Mouse (Mus musculus) small intestine, adult 2 months (tissue): ENCODE measurements around the gene Grm8. TPM values are rescaled to one million over a fixed set of nuclear protein-coding genes. Genes with fewer than 3 reads are reported as not detected.

Experiments used
- H3K27ac ChIP-seq: fragments of 200-500 bp; 2 replicates; pipeline ENCODE4 v1.5.1; 2012; ENCODE audit warnings: low read depth, low read length, control low read depth, inconsistent platforms; ENCODE audit not compliant: insufficient read depth
- H3K27me3 ChIP-seq: fragments of 200-500 bp; 2 replicates; pipeline ENCODE4 v1.6.1; 2012; ENCODE audit warnings: mild to moderate bottlenecking, moderate library complexity, low read length, inconsistent platforms; ENCODE audit not compliant: control insufficient read depth, insufficient read depth
- H3K36me3 ChIP-seq: fragments of 200-500 bp; 2 replicates; pipeline ENCODE4 v1.6.1; 2012; ENCODE audit warnings: mild to moderate bottlenecking, low read length, control low read depth, inconsistent platforms; ENCODE audit not compliant: control insufficient read depth, insufficient read depth
- H3K4me1 ChIP-seq: fragments of 200-500 bp; 2 replicates; pipeline ENCODE4 v1.6.1; 2012; ENCODE audit warnings: low read length, inconsistent platforms, mixed read lengths; ENCODE audit not compliant: control insufficient read depth, insufficient read depth, insufficient read length
- H3K4me3 ChIP-seq: fragments of 200-500 bp; 2 replicates; pipeline ENCODE4 v1.5.1; 2012; ENCODE audit warnings: low read depth, mild to moderate bottlenecking, control low read depth, inconsistent platforms, low read length, moderate library complexity
- CTCF ChIP-seq: fragments of 200-500 bp; IDR thresholded peaks from 2 replicates; pipeline ENCODE4 v1.5.1; 2012; ENCODE audit warnings: low read depth, mild to moderate bottlenecking, control low read depth, inconsistent platforms, low read length, moderate library complexity, mixed read lengths; ENCODE audit not compliant: insufficient replicate concordance, insufficient read length; ENCODE audit errors: extremely low read depth
- POLR2A ChIP-seq: fragments of 200-500 bp; IDR thresholded peaks from 2 replicates; pipeline ENCODE4 v1.6.1; 2012; ENCODE audit warnings: low read depth, mild to moderate bottlenecking, control low read depth, inconsistent platforms, low read length, moderate library complexity
- WGBS: fragments of 180-500 bp; shearing (Covaris S2); methylation state at CpG from one replicate; pipeline ENCODE4 v1.1.7; 2018; 5-methylcytosine and 5-hydroxymethylcytosine counted together
- polyA plus RNA-seq: library from polyadenylated mRNA; depleted of rRNA; stranded (reverse); fragments of >200 nt; gene quantifications from 2 replicates; pipeline ENCODE4 v1.2.3, GENCODE M21; 2012

Gene Grm8
- polyA plus RNA-seq, 1 experiment, result 0.08 TPM

- 64% methylated on average over 1 of the region's 1 CpGs for WGBS
- Histone ChIP-seq H3K4me1 (no peaks in the 10 kb centered on the region), H3K4me3 (no peak overlapping the region), H3K27ac (no peak overlapping the region), H3K36me3 (no peaks in the 10 kb centered on the region), H3K27me3 (no peaks in the 10 kb centered on the region)
- TF ChIP-seq POLR2A (no peak), CTCF (no peak)
Observed at GRCm38 (mm10) chr6:27646503-27646902, 488.5 kb downstream of the Grm8 start.

- Histone ChIP-seq H3K4me1 (no peaks in the 10 kb centered on the region), H3K27me3 (no peaks in the 10 kb centered on the region), H3K27ac (no peak overlapping the region), H3K4me3 (no peak overlapping the region), H3K36me3 (no peaks in the 10 kb centered on the region)
- WGBS, result 53% methylated on average over 5 of the region's 5 CpGs
- TF ChIP-seq CTCF (no peak), POLR2A (no peak)
Observed at GRCm38 (mm10) chr6:27645054-27645453, 489.9 kb downstream of the Grm8 start.

GRCm38 (mm10) chr6:27635898-27636297 lies 499.1 kb downstream of the Grm8 start:
- no peaks in the 10 kb centered on the region for H3K4me1 ChIP-seq
- H3K36me3 ChIP-seq, result no peaks in the 10 kb centered on the region
- no peak for TF ChIP-seq CTCF
- TF ChIP-seq POLR2A, result no peak
- no peak overlapping the region for H3K4me3 ChIP-seq
- 53% methylated on average over 3 of the region's 3 CpGs for WGBS
- H3K27me3 ChIP-seq, result no peaks in the 10 kb centered on the region
- H3K27ac ChIP-seq, result no peak overlapping the region

DNA sequence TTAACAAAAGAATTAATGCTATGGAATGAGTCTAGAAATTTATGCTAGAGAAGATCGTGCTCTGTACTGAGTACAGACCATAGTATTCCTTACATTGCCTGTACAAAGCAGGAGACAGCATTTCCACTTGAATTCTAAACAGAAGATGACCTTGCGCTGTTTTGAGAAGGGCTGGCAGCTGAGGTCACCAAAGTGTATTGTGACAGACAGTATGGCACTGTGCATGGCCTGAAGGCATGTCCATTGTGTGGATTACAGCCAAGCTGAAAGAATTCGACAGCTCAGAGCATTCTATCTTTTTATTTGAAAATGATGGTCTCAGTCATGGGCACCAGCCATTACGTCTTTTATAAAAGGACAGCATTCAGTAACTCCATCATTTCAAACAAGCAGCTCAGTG lies 517.5 kb downstream of the Grm8 start:
- no peak for TF ChIP-seq CTCF
- no peak for TF ChIP-seq POLR2A
- Histone ChIP-seq H3K27ac (no peak overlapping the region), H3K4me1 (no peaks in the 10 kb centered on the region), H3K36me3 (no peaks in the 10 kb centered on the region), H3K27me3 (no peaks in the 10 kb centered on the region), H3K4me3 (no peak overlapping the region)
- 86% methylated on average over 4 of the region's 4 CpGs for WGBS

- no peak overlapping the region for H3K27ac ChIP-seq
- no peaks in the 10 kb centered on the region for H3K27me3 ChIP-seq
- no peaks in the 10 kb centered on the region for H3K4me1 ChIP-seq
- 73% methylated on average over 2 of the region's 2 CpGs for WGBS
- no peaks in the 10 kb centered on the region for H3K36me3 ChIP-seq
- no peak overlapping the region for H3K4me3 ChIP-seq
- TF ChIP-seq POLR2A (no peak), CTCF (no peak)
Observed at GRCm38 (mm10) chr6:27580485-27580884, 554.5 kb downstream of the Grm8 start.

GRCm38 (mm10) chr6:27545516-27545915 lies 589.5 kb downstream of the Grm8 start:
- no peak overlapping the region for H3K27ac ChIP-seq
- H3K36me3 ChIP-seq, result no peaks in the 10 kb centered on the region
- TF ChIP-seq CTCF, result no peak
- no peak for TF ChIP-seq POLR2A
- no peaks in the 10 kb centered on the region for H3K27me3 ChIP-seq
- H3K4me1 ChIP-seq, result no peaks in the 10 kb centered on the region
- WGBS, result 69% methylated on average over 6 of the region's 6 CpGs
- H3K4me3 ChIP-seq, result no peak overlapping the region

GRCm38 (mm10) chr6:27517620-27518019 lies 617.4 kb downstream of the Grm8 start:
- Histone ChIP-seq H3K4me1 (no peaks in the 10 kb centered on the region), H3K27me3 (no peaks in the 10 kb centered on the region), H3K36me3 (no peaks in the 10 kb centered on the region), H3K27ac (no peak overlapping the region), H3K4me3 (no peak overlapping the region)
- TF ChIP-seq CTCF (no peak), POLR2A (no peak)
- 48% methylated on average over 1 of the region's 1 CpGs for WGBS

- Histone ChIP-seq H3K4me1 (no peaks in the 10 kb centered on the region), H3K36me3 (no peaks in the 10 kb centered on the region), H3K27me3 (no peaks in the 10 kb centered on the region), H3K27ac (no peak overlapping the region), H3K4me3 (no peak overlapping the region)
- WGBS, result 54% methylated on average over 5 of the region's 5 CpGs
- TF ChIP-seq CTCF (no peak), POLR2A (no peak)
Observed at GRCm38 (mm10) chr6:27460998-27461397, 674.0 kb downstream of the Grm8 start.
